Mouse (Mus musculus) MEL (cell line): Measurements from ENCODE around the gene Fastkd5. TPM values are rescaled to one million over a fixed set of nuclear protein-coding genes. Genes with fewer than 3 reads are reported as not detected.

Experiments used
- DNase-seq: peaks from one replicate; pipeline ENCODE4 v3.0.0; 2011; ENCODE audit warnings: low read depth, low spot score
- H3K27ac ChIP-seq: 2 replicates; pipeline ENCODE4 v1.5.1; 2012; ENCODE audit warnings: low read depth, mild to moderate bottlenecking, control low read depth, low read length, moderate library complexity; ENCODE audit not compliant: control insufficient read depth
- H3K27me3 ChIP-seq, 2 experiments: fragments of 150-350 bp in 1 of 2; sonication (generic) in 1 of 2; 2 replicates each; pipeline ENCODE4 v1.6.1; 2012; ENCODE audit warnings: low read length in 2 of 2, mild to moderate bottlenecking in 2 of 2, improper control_type of control experiment in 1 of 2, moderate library complexity in 1 of 2; ENCODE audit not compliant: insufficient read depth in 2 of 2, control insufficient read depth in 1 of 2
- H3K36me3 ChIP-seq, 2 experiments: 2 replicates each; pipeline ENCODE4 v1.6.1; 2012 to 2014; ENCODE audit warnings: low read length in 2 of 2, improper control_type of control experiment in 1 of 2, inconsistent platforms in 1 of 2, mild to moderate bottlenecking in 1 of 2; ENCODE audit not compliant: insufficient read depth in 2 of 2, control insufficient read depth in 1 of 2
- H3K4me1 ChIP-seq, 2 experiments: fragments of 150-350 bp in 1 of 2; sonication (generic) in 1 of 2; 2 replicates each; pipeline ENCODE4 v1.6.1; 2012; ENCODE audit warnings: low read length in 2 of 2, improper control_type of control experiment in 1 of 2, mild to moderate bottlenecking in 1 of 2; ENCODE audit not compliant: insufficient read depth in 2 of 2, control insufficient read depth in 1 of 2
- H3K4me3 ChIP-seq, 2 experiments: fragments of 150-350 bp in 1 of 2; sonication (generic) in 1 of 2; 2 replicates each; pipeline ENCODE4 v1.5.1; 2012; ENCODE audit warnings: low read depth in 2 of 2, low read length in 2 of 2, mild to moderate bottlenecking in 2 of 2, moderate library complexity in 2 of 2, control low read depth in 1 of 2, improper control_type of control experiment in 1 of 2; ENCODE audit not compliant: control insufficient read depth in 1 of 2, insufficient read depth in 1 of 2
- H3K79me2 ChIP-seq: 2 replicates; pipeline ENCODE4 v1.6.1; 2012; ENCODE audit warnings: mild to moderate bottlenecking, low read length, moderate library complexity; ENCODE audit not compliant: control insufficient read depth, poor library complexity, insufficient read depth
- H3K9ac ChIP-seq: 2 replicates; pipeline ENCODE4 v1.6.1; 2012; ENCODE audit warnings: low read depth, mild to moderate bottlenecking, control low read depth, low read length, moderate library complexity; ENCODE audit not compliant: control insufficient read depth, poor library complexity, severe bottlenecking
- H3K9me3 ChIP-seq: fragments of 150-350 bp; sonication (generic); replicated peaks from 2 replicates; pipeline ENCODE4 v1.6.1; 2012; ENCODE audit warnings: mild to moderate bottlenecking, low read length, improper control_type of control experiment, moderate library complexity; ENCODE audit not compliant: insufficient read depth
- BHLHE40 ChIP-seq: IDR thresholded peaks from 2 replicates; pipeline ENCODE4 v1.6.1; 2012; ENCODE audit warnings: low read depth, mild to moderate bottlenecking, inconsistent platforms, low read length, improper control_type of control experiment, borderline replicate concordance
- CHD1 ChIP-seq: IDR thresholded peaks from 2 replicates; pipeline ENCODE4 v1.6.1; 2012; ENCODE audit warnings: low read depth, mild to moderate bottlenecking, inconsistent platforms, low read length, improper control_type of control experiment
- CHD2 ChIP-seq: IDR thresholded peaks from 2 replicates; pipeline ENCODE4 v1.6.1; 2011; ENCODE audit warnings: low read length, improper control_type of control experiment
- CTCF ChIP-seq, 3 experiments: IDR thresholded peaks in 2 of 3; conservative IDR thresholded peaks in 1 of 3; 2 replicates each; pipeline ENCODE4 v1.5.1; 2011 to 2012; ENCODE audit warnings: low read length in 3 of 3, low read depth in 2 of 3, mild to moderate bottlenecking in 2 of 3, improper control_type of control experiment in 1 of 3, inconsistent platforms in 1 of 3, mixed read lengths in 1 of 3, moderate library complexity in 1 of 3; ENCODE audit not compliant: control insufficient read depth in 1 of 3, insufficient read depth in 1 of 3, poor library complexity in 1 of 3, severe bottlenecking in 1 of 3
- E2F4 ChIP-seq: IDR thresholded peaks from 2 replicates; pipeline ENCODE4 v1.6.1; 2011; ENCODE audit warnings: low read depth, low read length, improper control_type of control experiment, borderline replicate concordance
- ELF1 ChIP-seq: IDR thresholded peaks from 2 replicates; pipeline ENCODE4 v1.6.1; 2014; ENCODE audit warnings: low read depth, mild to moderate bottlenecking, inconsistent platforms, low read length, improper control_type of control experiment, moderate library complexity
- EP300 ChIP-seq, 2 experiments: IDR thresholded peaks; 2 replicates each; pipeline ENCODE4 v1.6.1; 2011; ENCODE audit warnings: improper control_type of control experiment in 2 of 2, low read length in 2 of 2, low read depth in 1 of 2, mild to moderate bottlenecking in 1 of 2
- ETS1 ChIP-seq: IDR thresholded peaks from 2 replicates; pipeline ENCODE4 v1.6.1; 2012; ENCODE audit warnings: low read depth, mild to moderate bottlenecking, inconsistent platforms, low read length, improper control_type of control experiment, moderate library complexity
- GATA1 ChIP-seq: IDR thresholded peaks from 2 replicates; pipeline ENCODE4 v1.6.1; 2011; ENCODE audit warnings: low read depth, low read length, improper control_type of control experiment
- HCFC1 ChIP-seq: IDR thresholded peaks from 2 replicates; pipeline ENCODE4 v1.6.1; 2012; ENCODE audit warnings: low read depth, mild to moderate bottlenecking, inconsistent platforms, low read length, improper control_type of control experiment, moderate library complexity
- JUND ChIP-seq: IDR thresholded peaks from 2 replicates; pipeline ENCODE4 v1.6.1; 2011; ENCODE audit warnings: low read depth, mild to moderate bottlenecking, improper control_type of control experiment, low read length
- KAT2A ChIP-seq: conservative IDR thresholded peaks from 2 replicates; pipeline ENCODE4 v1.6.1; 2012; ENCODE audit warnings: low read depth, low read length, improper control_type of control experiment, inconsistent platforms
- MAFK ChIP-seq: IDR thresholded peaks from 2 replicates; pipeline ENCODE4 v1.6.1; 2011; ENCODE audit warnings: low read depth, mild to moderate bottlenecking, low read length, improper control_type of control experiment, borderline replicate concordance
- MAZ ChIP-seq: IDR thresholded peaks from 2 replicates; pipeline ENCODE4 v1.6.1; 2012; ENCODE audit warnings: low read depth, mild to moderate bottlenecking, inconsistent platforms, low read length, improper control_type of control experiment
- MEF2A ChIP-seq: IDR thresholded peaks from 2 replicates; pipeline ENCODE4 v1.6.1; 2014; ENCODE audit warnings: low read depth, mild to moderate bottlenecking, inconsistent platforms, low read length, improper control_type of control experiment; ENCODE audit not compliant: poor library complexity, insufficient replicate concordance, severe bottlenecking; ENCODE audit errors: extremely low read depth
- MXI1 ChIP-seq: IDR thresholded peaks from 2 replicates; pipeline ENCODE4 v1.6.1; 2011; ENCODE audit warnings: mild to moderate bottlenecking, low read depth, low read length, improper control_type of control experiment
- MYB ChIP-seq: IDR thresholded peaks from 2 replicates; pipeline ENCODE4 v1.6.1; 2011; ENCODE audit warnings: mild to moderate bottlenecking, low read depth, low read length, improper control_type of control experiment
- MYC ChIP-seq: IDR thresholded peaks from 2 replicates; pipeline ENCODE4 v1.6.1; 2011; ENCODE audit warnings: low read depth, mild to moderate bottlenecking, low read length, improper control_type of control experiment, moderate library complexity
- NELFE ChIP-seq: IDR thresholded peaks from 2 replicates; pipeline ENCODE4 v1.6.1; 2011; ENCODE audit warnings: low read depth, low read length, improper control_type of control experiment
- NRF1 ChIP-seq: IDR thresholded peaks from 2 replicates; pipeline ENCODE4 v1.6.1; 2014; ENCODE audit warnings: low read depth, mild to moderate bottlenecking, inconsistent platforms, low read length, improper control_type of control experiment, moderate library complexity; ENCODE audit not compliant: poor library complexity, insufficient read depth, severe bottlenecking
- POLR2A ChIP-seq, 2 experiments: IDR thresholded peaks; 2 replicates each; pipeline ENCODE4 v1.6.1; 2011 to 2012; ENCODE audit warnings: low read length in 2 of 2, mild to moderate bottlenecking in 2 of 2, control low read depth in 1 of 2, improper control_type of control experiment in 1 of 2, low read depth in 1 of 2, moderate library complexity in 1 of 2; ENCODE audit not compliant: control insufficient read depth in 1 of 2, insufficient read depth in 1 of 2, poor library complexity in 1 of 2
- POLR2AphosphoS2 ChIP-seq: IDR thresholded peaks from 2 replicates; pipeline ENCODE4 v1.6.1; 2011; ENCODE audit warnings: low read length, improper control_type of control experiment
- POLR2AphosphoS5 ChIP-seq: IDR thresholded peaks from 2 replicates; pipeline ENCODE4 v1.6.1; 2012; ENCODE audit warnings: low read depth, borderline replicate concordance, mild to moderate bottlenecking, inconsistent platforms, low read length, moderate library complexity, mixed read lengths
- RAD21 ChIP-seq: IDR thresholded peaks from 2 replicates; pipeline ENCODE4 v1.6.1; 2011; ENCODE audit warnings: mild to moderate bottlenecking, low read depth, low read length, improper control_type of control experiment
- RCOR1 ChIP-seq: IDR thresholded peaks from 2 replicates; pipeline ENCODE4 v1.6.1; 2012; ENCODE audit warnings: low read depth, mild to moderate bottlenecking, inconsistent platforms, low read length, improper control_type of control experiment
- SIN3A ChIP-seq: IDR thresholded peaks from 2 replicates; pipeline ENCODE4 v1.6.1; 2012; ENCODE audit warnings: low read length, improper control_type of control experiment, inconsistent platforms
- SMC3 ChIP-seq: IDR thresholded peaks from 2 replicates; pipeline ENCODE4 v1.6.1; 2011; ENCODE audit warnings: low read depth, low read length, improper control_type of control experiment
- TAL1 ChIP-seq: IDR thresholded peaks from 2 replicates; pipeline ENCODE4 v1.6.1; 2012; ENCODE audit warnings: mild to moderate bottlenecking, inconsistent platforms, low read length, moderate library complexity, mixed read lengths
- TBP ChIP-seq: IDR thresholded peaks from 2 replicates; pipeline ENCODE4 v1.8.0; 2011; ENCODE audit warnings: low read depth, low read length, improper control_type of control experiment
- TCF12 ChIP-seq: IDR thresholded peaks from 2 replicates; pipeline ENCODE4 v1.6.1; 2014; ENCODE audit warnings: low read depth, mild to moderate bottlenecking, inconsistent platforms, low read length, improper control_type of control experiment, moderate library complexity
- UBTF ChIP-seq: IDR thresholded peaks from 2 replicates; pipeline ENCODE4 v1.6.1; 2012; ENCODE audit warnings: low read depth, mild to moderate bottlenecking, inconsistent platforms, low read length, improper control_type of control experiment, moderate library complexity, borderline replicate concordance; ENCODE audit not compliant: insufficient read depth
- USF1 ChIP-seq: IDR thresholded peaks from 2 replicates; pipeline ENCODE4 v1.6.1; 2014; ENCODE audit warnings: low read depth, mild to moderate bottlenecking, inconsistent platforms, low read length, improper control_type of control experiment, moderate library complexity
- USF2 ChIP-seq, 2 experiments: IDR thresholded peaks; 2 replicates each; pipeline ENCODE4 v1.6.1; 2011 to 2012; ENCODE audit warnings: improper control_type of control experiment in 2 of 2, low read length in 2 of 2, borderline replicate concordance in 1 of 2, inconsistent platforms in 1 of 2, low read depth in 1 of 2, mild to moderate bottlenecking in 1 of 2; ENCODE audit not compliant: insufficient read depth in 1 of 2
- ZC3H11A ChIP-seq: IDR thresholded peaks from 2 replicates; pipeline ENCODE4 v1.6.1; 2012; ENCODE audit warnings: low read depth, mild to moderate bottlenecking, inconsistent platforms, low read length, improper control_type of control experiment
- ZKSCAN1 ChIP-seq: IDR thresholded peaks from 2 replicates; pipeline ENCODE4 v1.6.1; 2012; ENCODE audit warnings: low read depth, mild to moderate bottlenecking, inconsistent platforms, low read length, improper control_type of control experiment, moderate library complexity
- ZMIZ1 ChIP-seq: IDR thresholded peaks from 2 replicates; pipeline ENCODE4 v1.6.1; 2012; ENCODE audit warnings: low read depth, mild to moderate bottlenecking, inconsistent platforms, low read length, improper control_type of control experiment, moderate library complexity
- ZNF384 ChIP-seq: IDR thresholded peaks from 2 replicates; pipeline ENCODE4 v1.6.1; 2012; ENCODE audit warnings: low read depth, mild to moderate bottlenecking, inconsistent platforms, low read length, improper control_type of control experiment
- polyA plus RNA-seq, 2 experiments: library from polyadenylated mRNA; stranded (reverse) in 1 of 2; unstranded in 1 of 2; fragments of >175 nt in 1 of 2; fragments of >200 nt in 1 of 2; gene quantifications; 2 replicates each; pipeline versions ENCODE4 v1.2.1 to v1.2.4; 2012; ENCODE audit warnings: low replicate concordance in 2 of 2, low read depth in 1 of 2; ENCODE audit not compliant: insufficient read length in 2 of 2, insufficient read depth in 1 of 2, missing spikeins in 1 of 2
- total RNA-seq: library from RNA; depleted of rRNA; stranded (reverse); fragments of 300-350 nt; gene quantifications from 2 replicates; pipeline ENCODE4 v1.2.3, GENCODE M21; 2012

Gene Fastkd5
- total and polyA plus RNA-seq, 3 experiments: 11.7 to 15.3 TPM; not detected in 1

DNA sequence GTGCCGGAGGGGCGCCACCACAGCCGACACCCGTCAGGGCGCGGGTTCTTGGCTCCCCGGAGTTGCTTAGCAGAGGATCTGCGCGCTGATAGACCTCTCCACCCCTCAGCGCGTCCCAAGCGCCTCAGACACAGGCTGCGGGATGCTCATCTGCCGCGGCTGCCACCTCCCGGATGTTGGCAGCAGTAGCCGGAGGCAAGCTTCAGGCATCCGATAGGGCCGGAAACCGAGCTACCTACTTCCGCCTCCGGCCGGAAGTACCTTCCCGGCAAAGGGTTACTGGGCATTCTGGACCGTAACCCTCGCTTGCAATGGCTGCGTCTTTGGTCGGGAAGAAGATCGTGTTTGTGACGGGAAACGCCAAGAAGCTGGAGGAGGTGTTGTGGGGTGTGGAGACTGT is 37.7 kb upstream of the Fastkd5 start, which contains the start of gene Itpa:
Gene Itpa, plus strand, starts transcription at position 52 of the 400 bp plus-strand sequence.
- H3K4me1 ChIP-seq: peaks cover 2 to 27% of the 10 kb centered on the region in 2 experiments
- H3K9me3 ChIP-seq: no peaks in the 10 kb centered on the region
- peaks cover 36% of the 10 kb centered on the region for H3K79me2 ChIP-seq
- H3K4me3 ChIP-seq: peak within 1 kb of the TSS; percentile 82 to 92
- no peaks in the 10 kb centered on the region for H3K27me3 ChIP-seq
- DNase-seq: peak; percentile 97
- peaks cover 2 to 21% of the 10 kb centered on the region in 2 experiments; a peak in 3 of 4 replicates for H3K36me3 ChIP-seq
- peak within 1 kb of the TSS; percentile 82 for H3K27ac ChIP-seq
- peak within 1 kb of the TSS; percentile 89 for H3K9ac ChIP-seq
- TF ChIP-seq JUND: no peak
- TF ChIP-seq POLR2AphosphoS5: no peak
- TF ChIP-seq CHD2: no peak
- TF ChIP-seq ZNF384: no peak
- TF ChIP-seq GATA1: no peak
- no peak for TF ChIP-seq E2F4
- peak; percentile 80 for TF ChIP-seq POLR2AphosphoS2
- TF ChIP-seq RCOR1: peak; percentile 50; the same call in 1 of the 2 replicates
- TF ChIP-seq NRF1: no peak
- peak; percentile 62; the same call in 1 of the 2 replicates for TF ChIP-seq ZMIZ1
- no peak; the same call in 1 of the 2 replicates for TF ChIP-seq KAT2A
- TF ChIP-seq ZC3H11A: no peak
- TF ChIP-seq RAD21: peak; percentile 32
- TF ChIP-seq USF1: no peak
- TF ChIP-seq TCF12: peak; percentile 59; the same call in 1 of the 2 replicates
- TF ChIP-seq ETS1: no peak
- TF ChIP-seq ELF1: peak; percentile 86
- TF ChIP-seq MYB: no peak
- no peak for TF ChIP-seq MEF2A
- TF ChIP-seq TAL1: no peak
- peak; percentile 87 for TF ChIP-seq TBP
- TF ChIP-seq BHLHE40: no peak
- 0 out of 2 replicates have a peak, but pooled peaks have one; percentile 39 for TF ChIP-seq UBTF
- TF ChIP-seq SIN3A: peak; percentile 77; the same call in 1 of the 2 replicates
- TF ChIP-seq NELFE: peak; percentile 91
- peak; percentile 59; the same call in 1 of the 2 replicates for TF ChIP-seq MAZ
- TF ChIP-seq POLR2A (IDR thresholded peaks at IDR 0.05; ENCODE audit: control insufficient read depth in 1 of 2, insufficient read depth in 1 of 2, low read depth in 1 of 2, low read length in 2 of 2, poor library complexity in 1 of 2): peak; percentile 88 to 98
- TF ChIP-seq CHD1: no peak
- no peak for TF ChIP-seq ZKSCAN1
- no peak for TF ChIP-seq MAFK
- TF ChIP-seq MYC: no peak
- TF ChIP-seq HCFC1: peak; percentile 85
- TF ChIP-seq CTCF (IDR thresholded peaks at IDR 0.05 in 2 of 3, conservative IDR thresholded peaks at IDR 0.05 in 1 of 3; ENCODE audit: control insufficient read depth in 1 of 3, insufficient read depth in 1 of 3, low read depth in 2 of 3, low read length in 3 of 3, poor library complexity in 1 of 3, severe bottlenecking in 1 of 3): peak in 2 of 3 experiments; percentile 56 to 58; a peak in 4 of 6 replicates
- no peak for TF ChIP-seq EP300 (IDR thresholded peaks at IDR 0.05; ENCODE audit: low read depth in 1 of 2, low read length in 2 of 2)
- peak; percentile 46; the same call in 1 of the 2 replicates for TF ChIP-seq MXI1
- TF ChIP-seq SMC3: peak; percentile 49
- no peak for TF ChIP-seq USF2 (IDR thresholded peaks at IDR 0.05; ENCODE audit: borderline replicate concordance in 1 of 2, insufficient read depth in 1 of 2, low read depth in 1 of 2, low read length in 2 of 2)
